Mouse (Mus musculus): ENCODE results near the gene Lif. TPM values are rescaled to one million over a fixed set of nuclear protein-coding genes. Genes with fewer than 3 reads are reported as not detected.
A peak's percentile ranks its signal among the peaks of the same experiment; 100 is the strongest.

The Lif gene
- polyA plus RNA-seq, 1 experiment from 2014 or later = not detected

GRCm38 (mm10) chr11:4220443-4221400 is 36.6 kb upstream of the Lif start:
- Histone ChIP-seq H3K27ac (no peak overlapping the region), H3K4me3 (replicated peaks) (no peak overlapping the region), H3K9ac (no peak overlapping the region), H3K27me3 (peaks cover 30% of the 10 kb centered on the region), H3K4me2 (no peak overlapping the region), H3K4me1 (peaks cover 9% of the 10 kb centered on the region; the same call in 1 of the 2 replicates), H3K9me3 (no peaks in the 10 kb centered on the region), H3K36me3 (replicated peaks) (no peaks in the 10 kb centered on the region)
- WGBS = 44% methylated on average over 28 of the region's 28 CpGs
- peak; percentile 36; the same call in 1 of the 2 replicates for ATAC-seq (ENCODE audit: low FRiP score)

GRCm38 (mm10) chr11:4222046-4222950 is 35.1 kb upstream of the Lif start:
- Histone ChIP-seq H3K27ac (no peak overlapping the region), H3K9me3 (no peaks in the 10 kb centered on the region)
- no peak for ATAC-seq (ENCODE audit: low FRiP score)

GRCm38 (mm10) chr11:4223393-4224188 is 33.8 kb upstream of the Lif start:
- Histone ChIP-seq H3K27me3 (peaks cover 18% of the 10 kb centered on the region), H3K36me3 (replicated peaks) (no peaks in the 10 kb centered on the region), H3K9ac (no peak overlapping the region), H3K9me3 (no peaks in the 10 kb centered on the region), H3K4me2 (no peak overlapping the region), H3K4me3 (replicated peaks) (no peak overlapping the region), H3K27ac (no peak overlapping the region), H3K4me1 (peaks cover 1% of the 10 kb centered on the region; the same call in 1 of the 2 replicates)
- no peak for ATAC-seq (ENCODE audit: low FRiP score)
- WGBS = 30% methylated on average over 7 of the region's 7 CpGs

More at GRCm38 (mm10) chr11:4222046-4222950, 35.1 kb upstream of the Lif start:
- Histone ChIP-seq H3K27me3 (peaks cover 29% of the 10 kb centered on the region), H3K9ac (no peak overlapping the region), H3K36me3 (replicated peaks) (no peaks in the 10 kb centered on the region), H3K4me2 (no peak overlapping the region), H3K4me3 (replicated peaks) (no peak overlapping the region), H3K4me1 (peaks cover 9% of the 10 kb centered on the region; the same call in 1 of the 2 replicates)
- 77% methylated on average over 17 of the region's 17 CpGs for WGBS

GRCm38 (mm10) chr11:4224223-4224622 is 33.1 kb upstream of the Lif start:
- Histone ChIP-seq H3K9me3 (no peaks in the 10 kb centered on the region), H3K27ac (no peak overlapping the region), H3K27me3 (peaks cover 11% of the 10 kb centered on the region), H3K4me1 (no peaks in the 10 kb centered on the region), H3K36me3 (replicated peaks) (no peaks in the 10 kb centered on the region), H3K9ac (no peak overlapping the region), H3K4me3 (replicated peaks) (no peak overlapping the region), H3K4me2 (no peak overlapping the region)
- 54% methylated on average over 2 of the region's 2 CpGs for WGBS
- ATAC-seq (ENCODE audit: low FRiP score) = no peak

DNA sequence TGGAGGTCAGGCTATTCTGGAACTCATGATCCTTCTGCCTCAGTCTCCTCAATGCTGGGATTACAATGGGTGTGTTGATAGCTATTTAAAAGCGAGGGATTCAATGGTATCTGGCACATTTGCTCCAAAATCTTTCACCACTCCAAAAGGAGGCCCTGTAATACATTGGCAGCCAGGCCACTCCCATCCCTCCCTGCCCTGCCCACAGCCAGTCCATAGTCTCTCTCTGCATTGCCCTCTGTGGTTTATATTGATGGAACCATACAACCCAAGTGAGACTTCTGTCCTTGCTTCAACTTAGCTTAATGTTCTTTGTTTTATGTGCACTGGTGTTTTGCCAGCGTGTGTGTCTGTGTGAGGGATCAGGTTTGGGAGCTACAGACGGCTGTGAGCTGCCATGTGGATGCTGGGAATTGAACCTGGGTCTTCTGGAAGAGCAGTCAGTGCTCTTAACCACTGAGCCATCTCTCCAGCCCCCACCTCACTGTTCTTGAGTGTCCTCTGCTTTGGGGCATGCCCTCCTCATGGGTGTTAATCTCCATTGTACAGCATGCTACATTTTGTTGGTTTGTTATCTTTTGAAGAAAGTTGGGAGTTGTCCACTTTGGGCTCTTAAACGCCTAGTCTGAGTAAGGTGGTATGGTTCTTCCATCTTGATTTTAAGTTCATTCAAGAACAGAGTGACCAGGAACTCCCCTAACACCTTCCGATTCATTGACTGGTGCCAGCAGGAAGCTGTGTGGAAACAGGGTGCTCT is 30.6 kb upstream of the Lif start:
- H3K27ac ChIP-seq = no peak overlapping the region
- no peaks in the 10 kb centered on the region for H3K4me1 ChIP-seq
- H3K9me3 ChIP-seq = no peaks in the 10 kb centered on the region
- no peak overlapping the region for H3K4me3 ChIP-seq (replicated peaks)
- no peaks in the 10 kb centered on the region; the same call in 1 of the 2 replicates for H3K27me3 ChIP-seq
- no peaks in the 10 kb centered on the region for H3K36me3 ChIP-seq (replicated peaks)
- 80% methylated on average over 5 of the region's 5 CpGs for WGBS
- no peak for ATAC-seq (ENCODE audit: low FRiP score)
- H3K9ac ChIP-seq = no peak overlapping the region
- H3K4me2 ChIP-seq = no peak overlapping the region

- WGBS = 64% methylated on average over 8 of the region's 8 CpGs
- no peak overlapping the region for H3K4me2 ChIP-seq
- no peaks in the 10 kb centered on the region for H3K27me3 ChIP-seq
- no peaks in the 10 kb centered on the region for H3K9me3 ChIP-seq
- no peak overlapping the region for H3K27ac ChIP-seq
- no peak overlapping the region for H3K4me3 ChIP-seq (replicated peaks)
- H3K9ac ChIP-seq = no peak overlapping the region
- no peak for ATAC-seq (ENCODE audit: low FRiP score)
- H3K4me1 ChIP-seq = no peaks in the 10 kb centered on the region
- H3K36me3 ChIP-seq (replicated peaks) = no peaks in the 10 kb centered on the region
Observed at GRCm38 (mm10) chr11:4228463-4228862, 28.9 kb upstream of the Lif start.

DNA sequence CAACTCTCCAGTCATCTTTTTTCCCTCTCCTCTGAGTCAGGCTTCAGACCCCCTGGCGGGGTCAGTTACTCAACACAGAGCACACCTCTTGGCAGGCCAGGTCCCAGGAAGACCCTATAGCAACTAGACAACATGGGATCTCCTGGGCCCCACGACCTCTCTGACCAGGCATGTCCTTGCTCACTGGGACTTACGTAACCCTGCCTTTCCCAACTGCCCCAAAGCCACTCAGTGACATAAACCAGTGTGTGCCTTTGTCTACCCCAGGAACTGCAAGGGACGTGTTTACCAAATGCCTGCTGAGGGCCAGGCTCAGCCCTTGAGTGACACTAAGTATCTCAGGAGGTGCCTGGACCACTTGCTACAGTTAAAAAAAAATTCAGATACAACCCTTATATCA is 27.5 kb upstream of the Lif start:
- 70% methylated on average over 4 of the region's 4 CpGs for WGBS
- Histone ChIP-seq H3K4me1 (no peaks in the 10 kb centered on the region), H3K27ac (no peak overlapping the region), H3K27me3 (no peaks in the 10 kb centered on the region), H3K36me3 (replicated peaks) (no peaks in the 10 kb centered on the region), H3K4me2 (no peak overlapping the region), H3K4me3 (replicated peaks) (no peak overlapping the region), H3K9ac (no peak overlapping the region), H3K9me3 (no peaks in the 10 kb centered on the region)
- ATAC-seq (ENCODE audit: low FRiP score) = no peak

- H3K27me3 ChIP-seq = no peaks in the 10 kb centered on the region
- peaks cover 7% of the 10 kb centered on the region; the same call in 1 of the 2 replicates for H3K4me1 ChIP-seq
- WGBS = 88% methylated on average over 2 of the region's 2 CpGs
- H3K9ac ChIP-seq = no peak overlapping the region
- H3K36me3 ChIP-seq (replicated peaks) = no peaks in the 10 kb centered on the region
- H3K27ac ChIP-seq = no peak overlapping the region
- H3K4me2 ChIP-seq = no peak overlapping the region
- no peak for ATAC-seq (ENCODE audit: low FRiP score)
- no peak overlapping the region for H3K4me3 ChIP-seq (replicated peaks)
- H3K9me3 ChIP-seq = no peaks in the 10 kb centered on the region
Observed at GRCm38 (mm10) chr11:4231435-4231834, 25.9 kb upstream of the Lif start.

- Histone ChIP-seq H3K4me1 (peaks cover 7% of the 10 kb centered on the region; the same call in 1 of the 2 replicates), H3K36me3 (replicated peaks) (no peaks in the 10 kb centered on the region), H3K4me2 (no peak overlapping the region), H3K27ac (no peak overlapping the region), H3K9me3 (no peaks in the 10 kb centered on the region), H3K4me3 (replicated peaks) (no peak overlapping the region), H3K9ac (no peak overlapping the region), H3K27me3 (no peaks in the 10 kb centered on the region)
- 75% methylated on average over 12 of the region's 12 CpGs for WGBS
- ATAC-seq (ENCODE audit: low FRiP score) = no peak
Observed at GRCm38 (mm10) chr11:4232644-4233043, 24.7 kb upstream of the Lif start.

DNA sequence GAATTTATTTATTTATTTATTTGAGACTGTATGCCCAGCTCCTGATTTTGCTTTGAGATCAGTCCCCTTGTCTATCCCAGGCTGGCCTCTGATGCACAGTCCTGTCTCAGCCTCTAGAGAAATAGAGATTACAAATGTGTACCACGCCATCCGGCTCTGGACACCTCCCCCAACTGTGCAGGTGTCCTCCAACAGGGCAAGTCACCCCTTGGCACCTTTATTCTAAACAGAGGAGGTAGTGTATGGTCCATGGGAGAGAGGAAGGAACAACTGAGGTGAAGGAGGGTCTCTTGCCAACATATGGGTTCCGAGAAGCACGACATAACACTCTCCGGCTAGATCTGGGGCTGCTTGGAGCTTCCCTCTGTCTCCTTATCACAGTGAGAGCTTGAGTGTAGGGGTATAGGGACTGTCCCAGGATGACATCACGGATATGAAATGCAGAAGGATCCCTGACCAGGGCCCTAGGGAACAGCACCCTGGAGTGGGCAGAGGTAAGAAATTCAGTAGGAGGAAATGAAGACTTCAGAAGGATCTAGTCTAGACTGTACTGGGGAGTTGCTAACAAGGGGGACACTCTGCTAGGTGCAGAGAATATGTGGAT is 22.2 kb upstream of the Lif start:
- no peak overlapping the region for H3K9ac ChIP-seq
- H3K36me3 ChIP-seq (replicated peaks) = no peaks in the 10 kb centered on the region
- WGBS = 89% methylated on average over 6 of the region's 6 CpGs
- no peak overlapping the region for H3K4me3 ChIP-seq (replicated peaks)
- H3K27ac ChIP-seq = no peak overlapping the region
- no peaks in the 10 kb centered on the region for H3K27me3 ChIP-seq
- H3K4me1 ChIP-seq = peaks cover 7% of the 10 kb centered on the region; the same call in 1 of the 2 replicates
- H3K9me3 ChIP-seq = no peaks in the 10 kb centered on the region
- no peak for ATAC-seq (ENCODE audit: low FRiP score)
- H3K4me2 ChIP-seq = no peak overlapping the region
